Mouse (Mus musculus): ENCODE data around the gene Trim69. TPM values are rescaled to one million over a fixed set of nuclear protein-coding genes. Genes with fewer than 3 reads are reported as not detected.

The Trim69 gene
- 0.11 TPM in 1 of 2 replicates, not detected in the other for polyA plus RNA-seq (2016; fragmentation: Nextera tagmentation; extraction: Ambion mirVana)

DNA sequence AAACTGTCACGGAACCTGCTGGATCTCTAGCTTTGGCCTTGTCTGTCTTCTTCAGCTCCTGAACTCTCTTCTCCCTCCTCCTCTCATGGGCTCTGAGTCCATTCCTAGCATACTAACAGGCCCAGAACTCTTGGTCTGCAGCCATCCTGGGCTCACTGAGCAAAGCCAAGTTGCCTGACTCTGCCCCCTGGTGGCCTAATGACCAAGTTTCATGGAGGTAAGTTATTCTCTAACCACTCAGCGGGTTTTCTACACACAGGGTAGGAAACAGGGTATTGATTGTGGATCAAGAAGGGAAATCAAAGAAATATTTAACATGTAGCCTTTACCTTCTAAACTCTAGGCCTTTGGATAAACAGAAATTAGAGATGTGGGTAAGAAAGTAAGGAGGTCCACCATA, at the start of gene Trim69:
Gene Trim69 (plus strand): TSS at position 21 of the 400 bp plus-strand sequence.
- Histone ChIP-seq H3K4me3 (no peak within 1 kb of the TSS), H3K27ac (replicated peaks) (no peak within 1 kb of the TSS), H3K4me1 (peaks cover 5% of the 10 kb centered on the region; the same call in 1 of the 2 replicates), H3K27me3 (replicated peaks; ENCODE audit: low read depth, poor library complexity, severe bottlenecking) (no peaks in the 10 kb centered on the region), H3K9me3 (no peaks in the 10 kb centered on the region), H3K36me3 (replicated peaks) (no peaks in the 10 kb centered on the region)
- WGBS = 42% methylated on average over 2 of the region's 2 CpGs
- peak; percentile 80 for DNase-seq (ENCODE audit: low spot score)

DNA sequence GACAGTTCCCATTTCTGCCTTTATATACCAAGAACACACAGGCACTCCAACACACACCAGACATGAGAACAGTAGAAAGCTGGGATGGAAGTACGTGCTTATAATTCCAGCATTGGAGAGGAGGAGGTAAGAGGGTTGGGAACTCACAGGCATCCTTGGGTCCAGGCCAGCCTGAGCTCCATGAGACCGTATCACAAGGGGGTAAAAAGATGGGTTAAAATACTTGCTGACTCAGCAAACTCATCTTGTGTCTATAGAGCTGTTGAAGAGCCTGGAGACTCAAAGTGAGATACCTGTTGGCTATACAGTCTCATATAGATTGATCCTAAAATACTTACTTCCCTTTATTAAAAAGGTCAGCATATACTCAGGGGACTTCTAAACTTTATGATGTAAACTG, 43.6 kb upstream of the Trim69 start:
- no peaks in the 10 kb centered on the region for H3K27me3 ChIP-seq (replicated peaks; ENCODE audit: low read depth, poor library complexity, severe bottlenecking)
- no peak for DNase-seq (ENCODE audit: low spot score)
- H3K27ac ChIP-seq (replicated peaks) = no peak overlapping the region
- H3K4me3 ChIP-seq = peak overlapping the region; percentile 88; the same call in 1 of the 2 replicates
- no peaks in the 10 kb centered on the region for H3K9me3 ChIP-seq
- 89% methylated on average over 2 of the region's 2 CpGs for WGBS
- peaks cover 28% of the 10 kb centered on the region for H3K36me3 ChIP-seq (replicated peaks)
- peaks cover 18% of the 10 kb centered on the region for H3K4me1 ChIP-seq

DNA sequence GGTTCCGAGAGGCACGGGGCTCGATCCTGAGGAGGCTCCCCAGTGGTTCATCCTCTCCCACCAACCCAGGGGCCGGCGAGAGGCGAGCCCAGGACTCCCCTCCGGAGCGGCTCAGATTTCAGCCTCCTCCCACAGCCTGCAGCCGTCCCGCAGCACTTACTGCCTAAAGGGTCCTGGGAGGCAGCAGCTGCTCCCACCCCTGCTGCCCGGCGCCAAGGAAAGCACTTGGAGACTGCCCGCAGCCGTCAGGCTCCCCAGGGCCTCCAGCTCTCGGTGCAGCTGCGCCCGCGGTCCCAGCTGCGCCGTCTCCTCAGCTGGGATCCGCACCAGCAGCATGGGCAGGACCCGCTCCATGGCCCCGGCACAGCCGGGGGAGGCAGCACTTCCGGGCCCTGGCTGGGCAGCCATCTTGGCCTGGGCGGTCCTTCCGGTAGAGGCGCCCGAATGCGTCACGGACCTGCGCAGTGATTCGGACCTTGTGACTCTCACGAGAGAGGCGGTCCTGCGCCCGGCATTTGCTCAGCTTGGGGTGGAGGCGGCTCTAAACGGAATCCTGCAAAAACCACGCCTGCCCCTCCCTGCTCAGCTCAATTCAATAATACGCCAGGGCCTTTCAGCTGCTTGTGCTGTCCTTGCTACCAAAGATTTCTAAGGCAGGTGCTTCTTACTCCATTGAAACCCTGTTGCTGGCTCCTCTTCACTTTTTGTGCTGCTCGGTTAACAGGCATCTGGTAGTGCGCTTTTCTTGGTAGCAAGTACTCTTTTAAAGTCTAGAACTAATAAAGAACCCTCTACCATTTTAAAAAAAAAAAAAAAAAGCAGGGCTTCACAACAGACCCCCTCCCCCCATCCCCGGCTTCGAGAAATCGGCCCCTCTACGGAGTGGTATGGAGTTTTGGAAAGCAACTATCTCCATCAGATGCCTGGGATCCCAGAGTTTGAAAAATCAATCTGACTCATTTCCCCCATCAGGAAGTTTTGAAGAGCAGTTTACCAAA, 42.2 kb upstream of the Trim69 start, which contains the start of gene Spg11:
Gene Spg11 (minus strand): TSS at position 426 of the 998 bp plus-strand sequence.
- H3K27me3 ChIP-seq (replicated peaks; ENCODE audit: low read depth, poor library complexity, severe bottlenecking) = no peaks in the 10 kb centered on the region
- no peaks in the 10 kb centered on the region for H3K9me3 ChIP-seq
- H3K4me1 ChIP-seq = peaks cover 18% of the 10 kb centered on the region
- H3K4me3 ChIP-seq = peak within 1 kb of the TSS; percentile 88
- under 1% methylated on average over 47 of the region's 47 CpGs for WGBS
- peak within 1 kb of the TSS; percentile 98 for H3K27ac ChIP-seq (replicated peaks)
- peaks cover 18% of the 10 kb centered on the region for H3K36me3 ChIP-seq (replicated peaks)
- DNase-seq (ENCODE audit: low spot score) = peak; percentile 98

DNA sequence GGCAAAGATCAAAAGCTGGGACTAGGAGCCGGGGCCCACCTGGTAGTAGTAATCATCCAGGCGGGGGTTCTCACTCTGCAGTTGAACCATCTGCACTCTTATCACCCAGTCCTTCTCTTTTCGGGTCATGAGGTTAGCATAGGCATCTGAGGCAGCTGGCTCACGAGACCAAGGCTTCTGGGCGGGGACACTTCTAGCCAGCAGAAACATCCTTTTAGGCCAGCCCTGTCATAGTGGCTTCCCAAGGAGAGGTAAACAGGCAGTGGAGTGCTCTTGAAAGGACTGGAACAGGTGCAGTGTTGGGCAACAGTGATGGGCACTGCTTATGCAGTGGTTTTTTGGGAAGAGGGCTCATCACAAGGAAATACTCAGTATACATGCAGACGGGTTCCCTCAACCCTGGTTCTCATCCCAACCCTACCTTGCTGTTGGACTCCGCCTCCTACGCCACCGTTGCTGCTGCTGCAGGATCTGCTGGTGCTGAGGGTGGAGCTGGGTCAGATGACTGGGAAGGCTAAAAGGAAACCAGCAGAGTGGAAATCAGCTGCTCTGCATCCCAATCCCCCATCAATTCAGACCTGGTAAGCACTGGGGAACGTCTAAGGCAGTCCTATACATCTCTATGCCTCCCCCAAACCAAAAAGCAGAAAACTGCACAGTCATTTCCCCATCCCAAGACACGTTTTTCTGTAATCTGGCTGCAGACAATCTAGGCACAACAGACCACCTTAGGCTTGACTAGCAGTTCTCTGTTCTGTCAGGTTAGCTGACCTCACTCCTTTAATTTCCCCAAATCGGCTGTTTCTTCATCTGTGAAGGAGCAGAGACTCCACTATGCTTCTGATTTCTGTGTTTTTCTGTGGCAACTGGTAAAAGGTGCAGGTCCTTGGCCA, 34.6 kb upstream of the Trim69 start:
- Histone ChIP-seq H3K27ac (replicated peaks) (no peak overlapping the region), H3K4me1 (peaks cover 20% of the 10 kb centered on the region), H3K4me3 (no peak overlapping the region), H3K9me3 (no peaks in the 10 kb centered on the region), H3K27me3 (replicated peaks; ENCODE audit: low read depth, poor library complexity, severe bottlenecking) (no peaks in the 10 kb centered on the region), H3K36me3 (replicated peaks) (no peaks in the 10 kb centered on the region)
- DNase-seq (ENCODE audit: low spot score) = no peak
- WGBS = 52% methylated on average over 12 of the region's 12 CpGs

DNA sequence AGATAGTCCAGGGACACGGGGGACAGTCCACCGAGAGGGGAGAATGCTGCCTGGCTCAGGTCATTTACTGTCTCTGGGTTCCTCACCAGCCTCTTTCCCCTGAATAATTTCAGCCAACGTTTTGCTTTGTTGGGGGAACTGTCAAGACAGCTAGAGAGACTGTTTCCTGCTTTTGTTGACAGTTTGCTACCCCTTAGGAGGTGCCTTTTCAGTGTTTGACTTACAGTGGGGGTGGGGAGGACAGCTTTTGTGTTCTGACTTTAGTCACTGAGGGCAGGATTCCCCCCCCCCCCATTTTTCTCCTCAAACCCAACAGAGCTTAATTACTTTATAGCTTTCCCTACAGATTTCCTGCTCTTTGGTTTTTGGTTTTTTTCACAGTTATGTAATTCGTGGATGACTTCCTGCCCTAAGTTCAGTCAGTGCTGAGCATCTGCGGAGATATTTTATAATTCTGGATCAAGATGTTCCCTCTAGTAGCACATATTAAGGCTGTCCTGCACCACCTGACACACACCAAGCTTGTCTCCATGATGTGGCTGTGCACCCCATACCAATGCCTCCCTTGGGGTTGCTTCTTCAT, 33.6 kb upstream of the Trim69 start:
- Histone ChIP-seq H3K4me1 (peaks cover 20% of the 10 kb centered on the region), H3K36me3 (replicated peaks) (no peaks in the 10 kb centered on the region), H3K4me3 (no peak overlapping the region), H3K27me3 (replicated peaks; ENCODE audit: low read depth, poor library complexity, severe bottlenecking) (no peaks in the 10 kb centered on the region), H3K27ac (replicated peaks) (no peak overlapping the region), H3K9me3 (no peaks in the 10 kb centered on the region)
- DNase-seq (ENCODE audit: low spot score) = no peak
- WGBS = 50% methylated on average over 5 of the region's 5 CpGs

DNA sequence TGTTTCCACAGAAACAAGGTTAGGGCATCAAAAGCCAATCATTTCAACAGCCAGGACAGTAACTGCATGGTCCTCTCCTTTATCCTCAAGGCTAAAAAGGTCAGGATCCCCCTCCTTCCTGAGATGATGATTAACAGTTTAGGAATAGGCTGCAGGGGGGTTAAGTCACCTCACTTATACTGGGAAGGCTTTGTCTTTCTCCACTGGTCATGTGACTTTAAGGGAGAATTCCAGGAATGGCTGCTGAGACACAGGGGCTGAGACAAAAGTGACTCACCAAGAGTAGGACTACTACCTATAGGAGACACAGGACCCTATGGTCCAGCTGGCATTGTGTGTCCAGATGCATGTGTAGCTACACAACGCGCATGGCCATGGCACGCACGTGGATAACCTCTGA, 32.9 kb upstream of the Trim69 start:
- no peak overlapping the region for H3K27ac ChIP-seq (replicated peaks)
- WGBS = 92% methylated on average over 4 of the region's 4 CpGs
- no peak for DNase-seq (ENCODE audit: low spot score)

DNA sequence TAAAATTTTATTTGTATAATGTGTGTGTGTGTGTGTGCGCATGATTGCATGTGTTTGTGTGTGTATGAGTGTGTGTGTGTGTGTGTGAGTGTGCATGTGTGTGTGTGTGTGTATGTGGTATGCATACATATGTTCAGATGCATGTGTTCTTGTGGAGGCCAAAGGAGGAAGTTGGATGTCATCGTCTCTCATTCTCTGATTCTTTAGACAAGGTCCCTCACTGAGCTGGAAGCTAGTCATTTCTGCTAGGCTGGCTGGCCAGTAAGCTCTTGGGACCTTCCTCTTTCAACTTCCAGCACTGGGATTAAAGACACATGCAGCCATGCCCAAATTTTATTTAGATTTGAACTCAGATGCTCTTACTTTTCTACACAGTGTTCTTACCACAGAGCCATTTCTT, 28.4 kb upstream of the Trim69 start:
- DNase-seq (ENCODE audit: low spot score) = no peak
- H3K4me3 ChIP-seq = no peak overlapping the region
- no peak overlapping the region for H3K27ac ChIP-seq (replicated peaks)
- WGBS = 94% methylated on average over 2 of the region's 2 CpGs
- H3K27me3 ChIP-seq (replicated peaks; ENCODE audit: low read depth, poor library complexity, severe bottlenecking) = no peaks in the 10 kb centered on the region
- H3K9me3 ChIP-seq = no peaks in the 10 kb centered on the region
- peaks cover 5% of the 10 kb centered on the region; the same call in 1 of the 2 replicates for H3K4me1 ChIP-seq
- H3K36me3 ChIP-seq (replicated peaks) = no peaks in the 10 kb centered on the region

More for the DNA sequence above, 32.9 kb upstream of the Trim69 start:
- Histone ChIP-seq H3K4me1 (peaks cover 20% of the 10 kb centered on the region), H3K36me3 (replicated peaks) (no peaks in the 10 kb centered on the region), H3K4me3 (no peak overlapping the region), H3K9me3 (no peaks in the 10 kb centered on the region), H3K27me3 (replicated peaks; ENCODE audit: low read depth, poor library complexity, severe bottlenecking) (no peaks in the 10 kb centered on the region)

DNA sequence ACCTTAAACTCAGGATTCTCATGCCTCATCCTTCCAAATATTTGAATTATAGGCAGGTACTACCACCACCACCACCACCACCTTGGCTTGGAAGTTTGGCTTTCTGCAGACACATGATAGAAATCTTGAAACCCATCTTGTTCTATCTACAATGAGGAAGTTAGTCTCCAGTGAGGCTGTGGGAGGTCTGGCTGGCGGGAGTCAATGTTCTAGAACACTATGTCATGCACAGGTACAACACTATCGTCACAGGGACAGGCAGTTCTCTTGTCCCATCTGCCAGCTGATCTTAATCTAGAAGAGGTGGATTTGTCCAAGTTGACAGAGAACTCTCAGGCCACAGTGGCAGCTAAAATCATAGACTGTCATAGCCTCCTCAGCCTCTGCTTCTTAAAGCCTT, 27.9 kb upstream of the Trim69 start:
- Histone ChIP-seq H3K4me1 (peaks cover under 1% of the 10 kb centered on the region; the same call in 1 of the 2 replicates), H3K27me3 (replicated peaks; ENCODE audit: low read depth, poor library complexity, severe bottlenecking) (no peaks in the 10 kb centered on the region), H3K36me3 (replicated peaks) (no peaks in the 10 kb centered on the region), H3K27ac (replicated peaks) (no peak overlapping the region), H3K4me3 (no peak overlapping the region), H3K9me3 (no peaks in the 10 kb centered on the region)
- 82% methylated on average over 2 of the region's 2 CpGs for WGBS
- no peak for DNase-seq (ENCODE audit: low spot score)

DNA sequence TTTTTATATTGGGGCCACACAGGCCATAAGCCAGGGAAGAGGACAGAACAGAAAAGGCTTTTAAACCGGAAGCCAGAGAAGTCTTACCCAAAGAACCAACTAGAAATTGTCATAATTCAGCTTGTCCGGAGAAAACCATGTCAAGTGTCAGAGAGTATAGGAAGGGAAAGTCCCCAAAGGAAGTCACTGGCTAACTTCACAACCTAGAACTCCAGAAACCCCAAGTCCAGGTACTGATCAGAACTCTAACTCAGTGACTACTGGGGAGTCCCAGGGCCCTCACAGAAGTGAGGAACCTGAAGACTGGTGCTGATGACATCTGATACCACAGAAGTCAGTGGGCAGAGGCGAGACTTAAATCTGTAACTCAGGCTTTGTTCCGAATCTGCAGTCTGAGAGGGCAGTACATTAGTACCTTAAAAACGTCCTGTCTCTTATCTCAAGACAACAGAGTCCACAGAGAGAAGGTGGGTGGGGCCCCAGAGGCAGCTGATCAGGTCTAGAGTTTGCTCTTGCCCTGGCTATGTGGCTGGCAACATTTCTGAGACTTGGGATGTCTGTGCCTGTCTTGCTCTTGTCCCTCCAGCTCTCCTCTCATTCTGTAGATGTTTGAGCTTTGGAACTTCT, 22.5 kb upstream of the Trim69 start:
- no peaks in the 10 kb centered on the region for H3K4me1 ChIP-seq
- H3K4me3 ChIP-seq = no peak overlapping the region
- no peak overlapping the region for H3K27ac ChIP-seq (replicated peaks)
- 61% methylated on average over 5 of the region's 5 CpGs for WGBS
- H3K27me3 ChIP-seq (replicated peaks; ENCODE audit: low read depth, poor library complexity, severe bottlenecking) = no peaks in the 10 kb centered on the region
- no peaks in the 10 kb centered on the region for H3K36me3 ChIP-seq (replicated peaks)
- H3K9me3 ChIP-seq = no peaks in the 10 kb centered on the region
- DNase-seq (ENCODE audit: low spot score) = no peak

DNA sequence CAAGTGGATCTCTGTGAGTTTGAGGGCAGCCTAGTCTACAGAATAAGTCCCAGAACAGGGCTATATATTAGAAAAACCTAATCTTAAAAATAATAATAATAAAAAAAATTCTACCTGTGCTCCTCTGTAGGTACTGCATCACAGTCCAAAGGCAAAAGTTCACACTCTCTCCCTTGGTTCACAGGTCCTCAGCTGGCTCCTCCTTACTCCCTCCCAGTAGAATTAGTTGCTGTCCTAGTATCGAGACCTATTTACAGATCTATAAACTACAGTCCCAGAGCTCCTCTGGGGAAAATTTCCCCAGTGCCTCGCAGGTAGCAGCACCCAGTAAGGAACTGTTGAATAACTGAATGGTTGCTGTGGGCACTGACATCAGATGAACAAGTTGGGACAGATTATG, 19.7 kb upstream of the Trim69 start:
- Histone ChIP-seq H3K36me3 (replicated peaks) (no peaks in the 10 kb centered on the region), H3K4me1 (no peaks in the 10 kb centered on the region), H3K27me3 (replicated peaks; ENCODE audit: low read depth, poor library complexity, severe bottlenecking) (no peaks in the 10 kb centered on the region), H3K9me3 (no peaks in the 10 kb centered on the region), H3K27ac (replicated peaks) (no peak overlapping the region), H3K4me3 (no peak overlapping the region)
- no peak for DNase-seq (ENCODE audit: low spot score)
- WGBS = 82% methylated on average over 2 of the region's 2 CpGs

DNA sequence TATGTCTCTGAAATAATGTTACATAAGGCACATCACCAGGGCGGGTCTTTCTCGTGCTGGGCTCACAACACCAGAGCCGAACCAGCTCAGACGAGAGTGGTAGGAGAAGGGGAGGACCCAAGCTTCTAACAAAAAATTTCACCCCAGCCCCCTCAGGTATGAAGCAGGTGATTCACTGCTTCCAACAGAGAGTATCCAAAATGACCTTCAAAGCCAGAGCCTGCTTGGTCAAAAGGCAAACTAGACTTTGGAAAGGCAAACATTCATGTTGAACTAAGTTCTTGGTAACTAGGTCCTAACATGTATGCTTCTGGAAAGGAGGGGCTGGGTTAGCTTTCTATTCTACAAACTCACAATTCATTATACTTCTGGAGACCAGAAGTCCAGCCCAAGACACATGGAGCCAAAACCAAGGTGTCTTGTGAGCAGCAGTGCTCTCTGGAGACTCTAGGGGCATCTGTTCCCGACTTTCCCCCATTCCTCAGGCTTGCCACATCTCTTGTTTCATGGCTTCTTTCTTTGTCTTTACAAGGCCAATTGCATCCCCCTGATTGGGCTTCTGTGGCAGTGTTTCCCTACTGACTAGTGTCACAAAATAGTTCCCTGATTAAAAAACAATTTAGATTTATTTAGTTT, 19.1 kb upstream of the Trim69 start:
- no peaks in the 10 kb centered on the region for H3K36me3 ChIP-seq (replicated peaks)
- no peaks in the 10 kb centered on the region for H3K27me3 ChIP-seq (replicated peaks; ENCODE audit: low read depth, poor library complexity, severe bottlenecking)
- no peak overlapping the region for H3K27ac ChIP-seq (replicated peaks)
- no peak overlapping the region for H3K4me3 ChIP-seq
- no peaks in the 10 kb centered on the region for H3K4me1 ChIP-seq
- no peaks in the 10 kb centered on the region for H3K9me3 ChIP-seq
- no peak for DNase-seq (ENCODE audit: low spot score)
- WGBS = 79% methylated on average over 5 of the region's 5 CpGs

Measured in embryonic facial prominence, embryonic 10.5 days (tissue).